Mouse (Mus musculus) ES-Bruce4 (cell line): ENCODE measurements around the gene Tmod2.

ENCODE experiments used
- CTCF ChIP-seq: IDR thresholded peaks from one replicate; pipeline ENCODE4 v1.8.1; 2011; ENCODE audit warnings: low read depth, low read length
- EP300 ChIP-seq: IDR thresholded peaks from 2 replicates; pipeline ENCODE4 v1.6.1; 2011; ENCODE audit warnings: low read depth, low read length; ENCODE audit not compliant: insufficient read depth

- TF ChIP-seq CTCF (no peak), EP300 (no peak)
These were observed 15.1 kb upstream of the Tmod2 start for GRCm38 (mm10) chr9:75626308-75626604.
